Mouse (Mus musculus) neural tube, embryonic 14.5 days (tissue): Measurements from ENCODE around the gene Ralgps1. TPM values are rescaled to one million over a fixed set of nuclear protein-coding genes. Genes with fewer than 3 reads are reported as not detected.

Source experiments
- ATAC-seq: fragments of 200-750 bp; cut with Nextera tagmentation; 2 replicates; pipeline ENCODE4 v1.8.0; 2017; ENCODE audit warnings: low read depth, mild to moderate bottlenecking, moderate TSS enrichment, moderate library complexity
- H3K27ac ChIP-seq: fragments of 300-500 bp; sonication (generic); 2 replicates; pipeline ENCODE4 v1.5.1; 2014; ENCODE audit warnings: low read depth, mild to moderate bottlenecking, control low read depth, low read length, moderate library complexity, mixed read lengths
- H3K27me3 ChIP-seq: fragments of 300-500 bp; sonication (generic); 2 replicates; pipeline ENCODE4 v1.6.1; 2014; ENCODE audit warnings: low read length; ENCODE audit not compliant: control insufficient read depth, insufficient read depth
- H3K36me3 ChIP-seq: fragments of 300-500 bp; sonication (generic); 2 replicates; pipeline ENCODE4 v1.6.1; 2014; ENCODE audit warnings: low read length, mixed read lengths; ENCODE audit not compliant: control insufficient read depth, insufficient read depth
- H3K4me1 ChIP-seq: fragments of 300-500 bp; sonication (generic); 2 replicates; pipeline ENCODE4 v1.6.1; 2014; ENCODE audit warnings: low read length; ENCODE audit not compliant: control insufficient read depth, insufficient read depth
- H3K4me2 ChIP-seq: fragments of 300-500 bp; sonication (generic); 2 replicates; pipeline ENCODE4 v1.6.1; 2014; ENCODE audit warnings: mild to moderate bottlenecking, low read depth, low read length, control low read depth
- H3K4me3 ChIP-seq: fragments of 300-500 bp; sonication (generic); 2 replicates; pipeline ENCODE4 v1.5.1; 2014; ENCODE audit warnings: low read depth, low read length, control low read depth, mixed read lengths
- H3K9ac ChIP-seq: fragments of 300-500 bp; sonication (generic); replicated peaks from 2 replicates; pipeline ENCODE4 v1.6.1; 2014; ENCODE audit warnings: low read depth, mild to moderate bottlenecking, control low read depth, low read length, mixed read lengths
- H3K9me3 ChIP-seq: fragments of 300-500 bp; sonication (generic); 2 replicates; pipeline ENCODE4 v1.6.1; 2016; ENCODE audit warnings: low read length; ENCODE audit not compliant: control insufficient read depth
- WGBS: fragments of 180-500 bp; shearing (Covaris S2); extraction: QIAGEN DNeasy Blood & Tissue Kit; methylation state at CpG from one replicate; pipeline ENCODE4 v1.1.7; 2014; 5-methylcytosine and 5-hydroxymethylcytosine counted together
- polyA plus RNA-seq: library from polyadenylated mRNA; unstranded; fragments of >200 nt; fragmentation: Nextera tagmentation; extraction: Ambion mirVana; gene quantifications from 2 replicates; pipeline ENCODE4 v1.2.1, GENCODE M21; 2014

Gene Ralgps1
- polyA plus RNA-seq, 1 experiment from 2014 or later: 67.3 TPM

- Histone ChIP-seq H3K27ac (no peak overlapping the region), H3K4me2 (no peak overlapping the region), H3K36me3 (no peaks in the 10 kb centered on the region), H3K4me3 (no peak overlapping the region), H3K9ac (no peak overlapping the region), H3K27me3 (no peaks in the 10 kb centered on the region), H3K4me1 (peaks cover 6% of the 10 kb centered on the region; the same call in 1 of the 2 replicates), H3K9me3 (no peaks in the 10 kb centered on the region)
- WGBS: 86% methylated on average over 3 of the region's 3 CpGs
- ATAC-seq: no peak
Observed at GRCm38 (mm10) chr2:33351449-33351848, 19.8 kb downstream of the Ralgps1 start.

- Histone ChIP-seq H3K9ac (no peak overlapping the region), H3K9me3 (no peaks in the 10 kb centered on the region), H3K27me3 (no peaks in the 10 kb centered on the region), H3K4me1 (peaks cover 6% of the 10 kb centered on the region; the same call in 1 of the 2 replicates), H3K4me2 (no peak overlapping the region), H3K4me3 (no peak overlapping the region), H3K36me3 (no peaks in the 10 kb centered on the region), H3K27ac (no peak overlapping the region)
- 80% methylated on average over 6 of the region's 6 CpGs for WGBS
- ATAC-seq: no peak
Observed at GRCm38 (mm10) chr2:33350921-33351320, 20.4 kb downstream of the Ralgps1 start.

- no peak for ATAC-seq
- Histone ChIP-seq H3K4me1 (peaks cover 4% of the 10 kb centered on the region; the same call in 1 of the 2 replicates), H3K9me3 (no peaks in the 10 kb centered on the region), H3K9ac (no peak overlapping the region), H3K4me3 (no peak overlapping the region), H3K36me3 (no peaks in the 10 kb centered on the region), H3K27me3 (no peaks in the 10 kb centered on the region), H3K4me2 (no peak overlapping the region), H3K27ac (no peak overlapping the region; the same call in 1 of the 2 replicates)
- 49% methylated on average over 2 of the region's 2 CpGs for WGBS
Observed at GRCm38 (mm10) chr2:33349581-33349980, 21.7 kb downstream of the Ralgps1 start.

GRCm38 (mm10) chr2:33349081-33349480, 22.2 kb downstream of the Ralgps1 start:
- Histone ChIP-seq H3K4me2 (no peak overlapping the region), H3K4me3 (no peak overlapping the region), H3K27ac (no peak overlapping the region; the same call in 1 of the 2 replicates), H3K9ac (no peak overlapping the region), H3K36me3 (no peaks in the 10 kb centered on the region), H3K27me3 (no peaks in the 10 kb centered on the region), H3K4me1 (peaks cover 4% of the 10 kb centered on the region; the same call in 1 of the 2 replicates), H3K9me3 (no peaks in the 10 kb centered on the region)
- WGBS: 32% methylated on average over 2 of the region's 2 CpGs
- ATAC-seq: peak; percentile 72; the same call in 1 of the 2 replicates

- peaks cover 4% of the 10 kb centered on the region; the same call in 1 of the 2 replicates for H3K4me1 ChIP-seq
- ATAC-seq: no peak
- no peaks in the 10 kb centered on the region for H3K9me3 ChIP-seq
- no peak overlapping the region for H3K4me3 ChIP-seq
- H3K27ac ChIP-seq: no peak overlapping the region
- no peak overlapping the region for H3K4me2 ChIP-seq
- H3K27me3 ChIP-seq: no peaks in the 10 kb centered on the region
- 88% methylated on average over 3 of the region's 3 CpGs for WGBS
- H3K36me3 ChIP-seq: no peaks in the 10 kb centered on the region
- no peak overlapping the region for H3K9ac ChIP-seq
Observed at GRCm38 (mm10) chr2:33348260-33348659, 23.0 kb downstream of the Ralgps1 start.

- Histone ChIP-seq H3K4me2 (no peak overlapping the region), H3K27me3 (no peaks in the 10 kb centered on the region), H3K4me3 (no peak overlapping the region), H3K4me1 (peaks cover 4% of the 10 kb centered on the region; the same call in 1 of the 2 replicates), H3K9me3 (no peaks in the 10 kb centered on the region), H3K36me3 (no peaks in the 10 kb centered on the region), H3K27ac (no peak overlapping the region), H3K9ac (no peak overlapping the region)
- WGBS: 41% methylated on average over 3 of the region's 3 CpGs
- no peak for ATAC-seq
Observed at GRCm38 (mm10) chr2:33347607-33348006, 23.7 kb downstream of the Ralgps1 start.

- ATAC-seq: no peak
- 63% methylated on average over 5 of the region's 5 CpGs for WGBS
Observed at GRCm38 (mm10) chr2:33346749-33347148, 24.5 kb downstream of the Ralgps1 start.

GRCm38 (mm10) chr2:33345956-33346355, 25.3 kb downstream of the Ralgps1 start:
- H3K4me1 ChIP-seq: peaks cover 4% of the 10 kb centered on the region; the same call in 1 of the 2 replicates
- no peaks in the 10 kb centered on the region for H3K27me3 ChIP-seq
- no peak overlapping the region for H3K4me3 ChIP-seq
- no peak overlapping the region for H3K9ac ChIP-seq
- H3K27ac ChIP-seq: no peak overlapping the region
- no peak for ATAC-seq
- H3K9me3 ChIP-seq: no peaks in the 10 kb centered on the region
- 79% methylated on average over 4 of the region's 4 CpGs for WGBS
- H3K4me2 ChIP-seq: no peak overlapping the region
- H3K36me3 ChIP-seq: no peaks in the 10 kb centered on the region

More at GRCm38 (mm10) chr2:33346749-33347148, 24.5 kb downstream of the Ralgps1 start:
- Histone ChIP-seq H3K4me2 (no peak overlapping the region), H3K9me3 (no peaks in the 10 kb centered on the region), H3K27me3 (no peaks in the 10 kb centered on the region), H3K4me3 (no peak overlapping the region), H3K9ac (no peak overlapping the region), H3K4me1 (peaks cover 4% of the 10 kb centered on the region; the same call in 1 of the 2 replicates), H3K27ac (no peak overlapping the region), H3K36me3 (no peaks in the 10 kb centered on the region)

GRCm38 (mm10) chr2:33345475-33345874, 25.8 kb downstream of the Ralgps1 start:
- ATAC-seq: no peak
- H3K4me3 ChIP-seq: no peak overlapping the region
- no peaks in the 10 kb centered on the region for H3K9me3 ChIP-seq
- H3K4me1 ChIP-seq: peaks cover 4% of the 10 kb centered on the region; the same call in 1 of the 2 replicates
- no peak overlapping the region for H3K27ac ChIP-seq
- no peaks in the 10 kb centered on the region for H3K36me3 ChIP-seq
- no peak overlapping the region for H3K4me2 ChIP-seq
- H3K9ac ChIP-seq: no peak overlapping the region
- WGBS: 61% methylated on average over 6 of the region's 6 CpGs
- H3K27me3 ChIP-seq: no peaks in the 10 kb centered on the region
